Mouse (Mus musculus) lung, embryonic 15.5 days (tissue): Measurements from ENCODE around the gene Ppm1m. TPM values are rescaled to one million over a fixed set of nuclear protein-coding genes. Genes with fewer than 3 reads are reported as not detected.

Experiments used
- ATAC-seq: fragments of 200-750 bp; cut with Nextera tagmentation; 2 replicates; pipeline ENCODE4 v1.8.0; 2017; ENCODE audit warnings: moderate number of reproducible peaks, borderline replicate concordance; ENCODE audit not compliant: low FRiP score, low TSS enrichment; ENCODE audit errors: extremely low read depth
- H3K27ac ChIP-seq: fragments of 300-500 bp; sonication (generic); 2 replicates; pipeline ENCODE4 v1.5.1; 2015; ENCODE audit warnings: moderate library complexity, mild to moderate bottlenecking, inconsistent platforms
- H3K27me3 ChIP-seq: fragments of 300-500 bp; sonication (generic); 2 replicates; pipeline ENCODE4 v1.6.1; 2015; ENCODE audit warnings: inconsistent platforms
- H3K36me3 ChIP-seq: fragments of 300-500 bp; sonication (generic); 2 replicates; pipeline ENCODE4 v1.6.1; 2015; ENCODE audit warnings: inconsistent platforms
- H3K4me1 ChIP-seq: fragments of 300-500 bp; sonication (generic); 2 replicates; pipeline ENCODE4 v1.6.1; 2015; ENCODE audit warnings: inconsistent platforms
- H3K4me2 ChIP-seq: fragments of 300-500 bp; sonication (generic); 2 replicates; pipeline ENCODE4 v1.6.1; 2015; ENCODE audit warnings: inconsistent platforms, mild to moderate bottlenecking, moderate library complexity
- H3K4me3 ChIP-seq: fragments of 300-500 bp; sonication (generic); 2 replicates; pipeline ENCODE4 v1.5.1; 2015; ENCODE audit warnings: mild to moderate bottlenecking, inconsistent platforms
- H3K9ac ChIP-seq: fragments of 300-500 bp; sonication (generic); 2 replicates; pipeline ENCODE4 v1.6.1; 2015; ENCODE audit warnings: inconsistent platforms
- H3K9me3 ChIP-seq: fragments of 300-500 bp; sonication (generic); 2 replicates; pipeline ENCODE4 v1.6.1; 2016; ENCODE audit warnings: inconsistent platforms
- WGBS: fragments of 180-500 bp; shearing (Covaris S2); methylation state at CpG from one replicate; pipeline ENCODE4 v1.1.7; 2015; 5-methylcytosine and 5-hydroxymethylcytosine counted together
- polyA plus RNA-seq: library from polyadenylated mRNA; unstranded; fragments of >200 nt; fragmentation: Nextera tagmentation; extraction: Ambion mirVana; gene quantifications from 2 replicates; pipeline ENCODE4 v1.2.1, GENCODE M21; 2015

The Ppm1m gene
- polyA plus RNA-seq, 1 experiment from 2014 or later, result 62.8 TPM

DNA sequence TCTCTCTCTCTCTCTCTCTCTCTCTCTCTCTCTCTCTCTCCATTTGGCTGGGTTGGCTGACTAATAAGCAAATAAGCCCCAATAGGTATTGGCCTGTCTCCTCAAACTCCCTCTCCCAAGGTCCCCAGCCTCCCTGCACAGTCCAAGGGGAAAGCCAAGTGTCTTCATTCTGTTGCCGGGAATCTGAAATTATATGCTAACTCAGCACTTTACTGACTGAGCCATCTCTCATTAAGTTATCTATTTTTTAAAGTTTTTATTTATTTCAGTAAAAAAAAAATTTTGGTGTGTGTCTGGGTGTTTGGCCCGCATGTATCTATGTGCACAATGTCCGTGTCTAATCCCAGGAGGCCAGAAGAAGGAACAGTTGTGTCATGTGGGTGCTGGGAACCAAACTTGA is 2.3 kb upstream of the Ppm1m start:
- H3K4me2 ChIP-seq, result peak overlapping the region; percentile 65
- H3K36me3 ChIP-seq, result peaks cover 2% of the 10 kb centered on the region; the same call in 1 of the 2 replicates
- no peak for ATAC-seq
- no peaks in the 10 kb centered on the region for H3K27me3 ChIP-seq
- no peak overlapping the region for H3K9ac ChIP-seq
- H3K27ac ChIP-seq, result no peak overlapping the region
- peaks cover 43% of the 10 kb centered on the region for H3K4me1 ChIP-seq
- WGBS, result 73% methylated on average over 3 of the region's 3 CpGs
- no peak overlapping the region for H3K4me3 ChIP-seq
- no peaks in the 10 kb centered on the region for H3K9me3 ChIP-seq

DNA sequence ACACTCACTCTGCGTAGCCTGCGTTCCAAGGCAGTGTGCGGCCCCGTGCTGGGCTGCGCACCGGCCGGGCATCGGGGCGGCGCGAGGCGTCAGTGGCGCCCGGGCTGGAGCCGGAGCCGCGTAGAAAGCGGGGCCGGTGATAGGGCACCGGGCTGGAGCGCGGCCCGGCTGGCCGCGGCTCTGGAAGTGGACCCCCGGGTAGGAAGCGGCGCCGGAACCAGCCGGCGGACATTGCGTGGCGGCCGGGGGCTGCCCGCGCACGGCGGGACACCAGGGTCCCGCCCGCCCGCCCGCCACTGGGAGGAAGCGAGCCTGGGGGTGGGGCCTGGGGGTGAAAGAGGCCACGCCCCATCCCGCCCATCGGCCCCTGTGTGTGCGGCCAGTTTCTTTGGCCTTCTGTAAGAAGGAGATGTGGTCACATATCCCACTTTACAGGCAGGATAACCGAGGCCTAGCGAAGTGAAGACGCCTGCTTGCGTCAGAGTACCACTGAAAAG is 536 bp downstream of the Ppm1m start:
- no peaks in the 10 kb centered on the region for H3K27me3 ChIP-seq
- 2% methylated on average over 38 of the region's 51 CpGs for WGBS
- ATAC-seq, result peak; percentile 58
- H3K4me2 ChIP-seq, result peak overlapping the region; percentile 69
- H3K4me1 ChIP-seq, result peaks cover 26% of the 10 kb centered on the region
- H3K9ac ChIP-seq, result peak overlapping the region; percentile 76
- peak overlapping the region; percentile 50 for H3K27ac ChIP-seq
- H3K9me3 ChIP-seq, result no peaks in the 10 kb centered on the region
- H3K36me3 ChIP-seq, result peaks cover 14% of the 10 kb centered on the region; the same call in 1 of the 2 replicates
- H3K4me3 ChIP-seq, result peak overlapping the region; percentile 66

DNA sequence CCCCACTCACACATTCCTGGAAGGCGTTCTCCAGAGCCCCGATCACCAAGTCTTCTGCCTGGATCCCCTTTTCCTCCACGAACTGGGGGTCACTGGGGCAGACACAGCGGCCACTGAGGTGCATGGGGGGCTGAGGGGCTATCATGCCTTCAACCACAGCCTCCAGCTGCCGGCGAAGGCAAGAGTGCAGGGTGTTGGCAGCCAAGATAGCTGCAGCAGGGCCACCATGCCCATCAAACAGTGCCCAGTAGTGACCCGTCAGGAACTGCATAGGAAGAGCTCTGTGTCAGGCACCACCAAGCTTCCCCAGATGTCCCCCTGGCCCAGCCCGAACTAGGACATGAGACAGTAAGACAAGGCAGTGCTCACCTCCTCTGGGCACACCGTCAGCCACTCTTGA is 1.8 kb downstream of the Ppm1m start:
- Histone ChIP-seq H3K4me2 (peak overlapping the region; percentile 69), H3K4me1 (peaks cover 17% of the 10 kb centered on the region), H3K4me3 (0 out of 2 replicates have a peak overlapping the region, but pooled peaks have one; percentile 66), H3K9me3 (no peaks in the 10 kb centered on the region), H3K27ac (no peak overlapping the region), H3K27me3 (no peaks in the 10 kb centered on the region), H3K36me3 (peaks cover 23% of the 10 kb centered on the region), H3K9ac (no peak overlapping the region)
- ATAC-seq, result no peak
- 88% methylated on average over 9 of the region's 9 CpGs for WGBS

GRCm38 (mm10) chr9:106197081-106197713 is 2.3 kb downstream of the Ppm1m start:
- peaks cover 28% of the 10 kb centered on the region for H3K36me3 ChIP-seq
- peaks cover 17% of the 10 kb centered on the region for H3K4me1 ChIP-seq
- H3K9me3 ChIP-seq, result no peaks in the 10 kb centered on the region
- H3K27ac ChIP-seq, result no peak overlapping the region
- 83% methylated on average over 3 of the region's 3 CpGs for WGBS
- no peaks in the 10 kb centered on the region for H3K27me3 ChIP-seq
- no peak overlapping the region for H3K9ac ChIP-seq
- no peak for ATAC-seq
- peak overlapping the region; percentile 69 for H3K4me2 ChIP-seq
- H3K4me3 ChIP-seq, result no peak overlapping the region

DNA sequence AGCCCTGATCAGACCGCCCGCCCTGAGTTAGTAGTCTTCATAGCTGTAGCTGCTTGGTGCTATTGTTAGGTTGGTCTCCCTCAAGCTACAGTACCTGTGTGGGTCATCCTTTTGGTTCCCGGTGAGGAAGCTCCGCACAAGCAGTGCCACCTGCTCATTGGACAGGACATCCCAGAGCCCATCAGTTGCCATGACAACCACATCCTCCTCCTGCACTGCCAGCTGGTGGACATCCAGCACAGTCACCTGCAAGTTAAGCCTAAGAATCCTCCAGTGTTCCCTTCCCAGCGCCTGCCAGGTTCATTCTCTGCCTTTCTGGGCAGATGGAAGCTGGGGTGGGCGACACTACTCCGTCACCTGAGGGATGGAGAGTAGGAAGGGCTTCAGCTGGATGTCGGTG is 3.9 kb downstream of the Ppm1m start:
- Histone ChIP-seq H3K4me3 (no peak overlapping the region), H3K9ac (no peak overlapping the region), H3K4me2 (no peak overlapping the region), H3K9me3 (no peaks in the 10 kb centered on the region), H3K4me1 (peaks cover 17% of the 10 kb centered on the region), H3K27me3 (no peaks in the 10 kb centered on the region), H3K27ac (no peak overlapping the region), H3K36me3 (peaks cover 41% of the 10 kb centered on the region)
- ATAC-seq, result no peak
- 79% methylated on average over 8 of the region's 8 CpGs for WGBS

GRCm38 (mm10) chr9:106193930-106194807 is 5.4 kb downstream of the Ppm1m start:
- no peak overlapping the region for H3K4me2 ChIP-seq
- no peaks in the 10 kb centered on the region for H3K27me3 ChIP-seq
- H3K4me1 ChIP-seq, result peaks cover 8% of the 10 kb centered on the region
- no peak overlapping the region for H3K9ac ChIP-seq
- ATAC-seq, result no peak
- H3K4me3 ChIP-seq, result no peak overlapping the region
- H3K36me3 ChIP-seq, result peaks cover 56% of the 10 kb centered on the region
- no peak overlapping the region for H3K27ac ChIP-seq
- no peaks in the 10 kb centered on the region for H3K9me3 ChIP-seq
- 84% methylated on average over 8 of the region's 8 CpGs for WGBS

DNA sequence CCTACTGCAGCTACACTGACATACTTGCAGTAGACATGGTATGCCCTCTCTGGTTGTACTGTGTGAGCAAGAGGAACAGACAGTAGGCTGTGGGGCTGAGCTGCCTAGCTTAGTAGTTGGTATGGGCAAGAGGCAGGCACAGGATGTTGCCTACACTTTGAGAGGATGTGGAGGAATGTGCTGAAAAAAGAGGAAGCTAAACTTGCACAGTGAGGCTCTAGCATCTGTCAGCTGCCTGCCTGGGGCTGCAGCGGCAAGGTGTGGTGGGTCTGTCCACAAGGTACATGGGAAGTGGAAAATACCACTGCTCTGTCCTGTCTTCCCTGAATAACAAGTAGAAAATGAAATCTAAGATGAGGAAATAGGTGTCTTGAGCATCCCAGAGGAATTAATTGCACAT is 6.5 kb downstream of the Ppm1m start:
- Histone ChIP-seq H3K9ac (no peak overlapping the region), H3K36me3 (peaks cover 68% of the 10 kb centered on the region), H3K27me3 (no peaks in the 10 kb centered on the region), H3K4me2 (no peak overlapping the region), H3K27ac (no peak overlapping the region), H3K9me3 (no peaks in the 10 kb centered on the region), H3K4me1 (peaks cover 7% of the 10 kb centered on the region; the same call in 1 of the 2 replicates), H3K4me3 (no peak overlapping the region)
- WGBS, result 89% methylated on average over 1 of the region's 1 CpGs
- ATAC-seq, result no peak

DNA sequence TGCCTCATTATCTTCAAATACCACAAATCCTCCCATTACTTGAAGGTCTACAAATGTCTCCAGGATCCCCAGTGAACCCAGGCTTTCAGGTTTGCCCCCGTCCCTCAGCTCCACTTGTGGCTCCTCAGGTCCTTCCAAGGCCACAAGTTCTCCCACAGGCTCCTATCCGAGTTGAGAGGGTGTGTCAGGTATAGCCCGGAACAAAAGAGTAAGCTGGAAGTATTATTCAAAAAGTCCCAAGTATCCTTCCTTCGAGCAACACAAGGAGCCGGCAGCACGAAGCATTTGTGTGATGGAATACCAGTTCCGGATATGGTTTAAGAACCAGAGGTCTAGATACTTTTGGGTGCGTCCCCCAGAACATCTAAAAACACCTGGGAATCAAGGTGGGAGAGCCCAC is 7.5 kb downstream of the Ppm1m start:
- no peak for ATAC-seq
- Histone ChIP-seq H3K4me3 (no peak overlapping the region), H3K27ac (no peak overlapping the region), H3K27me3 (no peaks in the 10 kb centered on the region), H3K9ac (no peak overlapping the region), H3K9me3 (no peaks in the 10 kb centered on the region), H3K4me1 (no peaks in the 10 kb centered on the region), H3K36me3 (peaks cover 77% of the 10 kb centered on the region), H3K4me2 (no peak overlapping the region)
- 87% methylated on average over 8 of the region's 8 CpGs for WGBS

GRCm38 (mm10) chr9:106191355-106191754 is 8.2 kb downstream of the Ppm1m start:
- Histone ChIP-seq H3K4me3 (no peak overlapping the region), H3K9ac (no peak overlapping the region), H3K9me3 (no peaks in the 10 kb centered on the region), H3K27ac (no peak overlapping the region), H3K27me3 (no peaks in the 10 kb centered on the region), H3K4me2 (no peak overlapping the region), H3K4me1 (no peaks in the 10 kb centered on the region), H3K36me3 (peaks cover 81% of the 10 kb centered on the region)
- WGBS, result 100% methylated on average over 1 of the region's 1 CpGs
- ATAC-seq, result no peak

- Histone ChIP-seq H3K27me3 (no peaks in the 10 kb centered on the region), H3K9ac (no peak overlapping the region), H3K4me1 (no peaks in the 10 kb centered on the region), H3K27ac (no peak overlapping the region), H3K9me3 (no peaks in the 10 kb centered on the region), H3K4me2 (no peak overlapping the region), H3K36me3 (peaks cover 98% of the 10 kb centered on the region), H3K4me3 (no peak overlapping the region)
- 89% methylated on average over 5 of the region's 5 CpGs for WGBS
- ATAC-seq, result no peak
These were observed 15.6 kb downstream of the Ppm1m start for GRCm38 (mm10) chr9:106183996-106184395.

- H3K27ac ChIP-seq, result no peak overlapping the region
- no peaks in the 10 kb centered on the region for H3K4me1 ChIP-seq
- no peaks in the 10 kb centered on the region for H3K27me3 ChIP-seq
- no peak overlapping the region for H3K4me3 ChIP-seq
- no peak for ATAC-seq
- WGBS, result 87% methylated on average over 4 of the region's 4 CpGs
- H3K36me3 ChIP-seq, result peaks cover 96% of the 10 kb centered on the region
- no peak overlapping the region for H3K9ac ChIP-seq
- no peak overlapping the region for H3K4me2 ChIP-seq
- H3K9me3 ChIP-seq, result no peaks in the 10 kb centered on the region
These were observed 17.4 kb downstream of the Ppm1m start for GRCm38 (mm10) chr9:106182146-106182545.

DNA sequence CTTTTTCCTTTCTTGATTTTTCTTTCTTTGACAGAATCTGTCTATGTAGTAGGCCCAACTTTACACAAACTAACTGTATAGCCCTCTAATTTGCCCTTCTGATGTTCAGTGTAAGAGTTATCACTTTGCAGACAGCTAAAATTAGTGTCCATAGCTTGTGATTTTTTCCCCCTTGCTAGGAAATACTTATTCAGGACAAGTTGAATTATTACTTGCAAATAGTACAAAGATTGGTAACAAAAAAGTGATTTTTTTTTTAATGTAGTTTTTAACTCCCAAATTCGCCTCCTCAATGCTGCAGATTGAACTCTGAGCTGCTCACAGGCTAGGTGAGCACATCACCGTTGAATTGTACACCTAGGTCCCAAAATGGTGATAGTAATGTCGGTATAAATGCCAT is 19.6 kb downstream of the Ppm1m start:
- H3K9ac ChIP-seq, result no peak overlapping the region
- ATAC-seq, result no peak
- H3K9me3 ChIP-seq, result no peaks in the 10 kb centered on the region
- H3K4me2 ChIP-seq, result no peak overlapping the region
- no peak overlapping the region for H3K27ac ChIP-seq
- no peak overlapping the region for H3K4me3 ChIP-seq
- H3K27me3 ChIP-seq, result no peaks in the 10 kb centered on the region
- H3K4me1 ChIP-seq, result peaks cover 5% of the 10 kb centered on the region
- H3K36me3 ChIP-seq, result peaks cover 83% of the 10 kb centered on the region
- 88% methylated on average over 3 of the region's 3 CpGs for WGBS
